Mouse (Mus musculus): Measurements from ENCODE around the gene Edil3. TPM values are rescaled to one million over a fixed set of nuclear protein-coding genes. Genes with fewer than 3 reads are reported as not detected.

Gene Edil3
- polyA plus RNA-seq, 1 experiment, result 46.5 TPM

GRCm38 (mm10) chr13:89199275-89199674 is 378.0 kb downstream of the Edil3 start:
- no peak for DNase-seq (ENCODE audit: extremely low spot score in 1 of 2, low spot score in 1 of 2)

GRCm38 (mm10) chr13:89238104-89238503 is 416.8 kb downstream of the Edil3 start:
- DNase-seq (ENCODE audit: extremely low spot score in 1 of 2, low spot score in 1 of 2), result no peak

- no peak for DNase-seq (ENCODE audit: extremely low spot score in 1 of 2, low spot score in 1 of 2)
Observed at GRCm38 (mm10) chr13:89253990-89254642, 432.8 kb downstream of the Edil3 start.

- DNase-seq (ENCODE audit: extremely low spot score in 1 of 2, low spot score in 1 of 2), result no peak
Observed at GRCm38 (mm10) chr13:89256906-89257305, 435.6 kb downstream of the Edil3 start.

GRCm38 (mm10) chr13:89286696-89287305 is 465.5 kb downstream of the Edil3 start:
- DNase-seq (ENCODE audit: extremely low spot score in 1 of 2, low spot score in 1 of 2), result peak; percentile 65 to 66

- DNase-seq (ENCODE audit: extremely low spot score in 1 of 2, low spot score in 1 of 2), result no peak
Observed at GRCm38 (mm10) chr13:89288201-89288600, 466.9 kb downstream of the Edil3 start.

GRCm38 (mm10) chr13:89321155-89321554 is 499.9 kb downstream of the Edil3 start:
- DNase-seq (ENCODE audit: extremely low spot score in 1 of 2, low spot score in 1 of 2), result no peak

- peak; percentile 61 to 73 for DNase-seq (ENCODE audit: extremely low spot score in 1 of 2, low spot score in 1 of 2)
Observed at GRCm38 (mm10) chr13:89324282-89324681, 503.0 kb downstream of the Edil3 start.

GRCm38 (mm10) chr13:89334494-89334893 is 513.2 kb downstream of the Edil3 start:
- peak in 1 of 2 experiments; percentile 66 for DNase-seq (ENCODE audit: extremely low spot score in 1 of 2, low spot score in 1 of 2)

GRCm38 (mm10) chr13:89335908-89336579 is 514.8 kb downstream of the Edil3 start:
- no peak for DNase-seq (ENCODE audit: extremely low spot score in 1 of 2, low spot score in 1 of 2)

GRCm38 (mm10) chr13:89339055-89339454 is 517.8 kb downstream of the Edil3 start:
- no peak for DNase-seq (ENCODE audit: extremely low spot score in 1 of 2, low spot score in 1 of 2)

- no peak for DNase-seq (ENCODE audit: extremely low spot score in 1 of 2, low spot score in 1 of 2)
Observed at GRCm38 (mm10) chr13:89339776-89340175, 518.5 kb downstream of the Edil3 start.

GRCm38 (mm10) chr13:89355234-89355633 is 534.0 kb downstream of the Edil3 start:
- no peak for DNase-seq (ENCODE audit: extremely low spot score in 1 of 2, low spot score in 1 of 2)

- no peak for DNase-seq (ENCODE audit: extremely low spot score in 1 of 2, low spot score in 1 of 2)
Observed at GRCm38 (mm10) chr13:89358407-89358806, 537.1 kb downstream of the Edil3 start.

- DNase-seq (ENCODE audit: extremely low spot score in 1 of 2, low spot score in 1 of 2), result no peak
Observed at GRCm38 (mm10) chr13:89362274-89362673, 541.0 kb downstream of the Edil3 start.

GRCm38 (mm10) chr13:89371253-89371652 is 550.0 kb downstream of the Edil3 start:
- no peak for DNase-seq (ENCODE audit: extremely low spot score in 1 of 2, low spot score in 1 of 2)

GRCm38 (mm10) chr13:89371656-89372240 is 550.5 kb downstream of the Edil3 start:
- no peak for DNase-seq (ENCODE audit: extremely low spot score in 1 of 2, low spot score in 1 of 2)
